ENCODE assay signal across 16 mouse cellular contexts in the genomic region with DNA sequence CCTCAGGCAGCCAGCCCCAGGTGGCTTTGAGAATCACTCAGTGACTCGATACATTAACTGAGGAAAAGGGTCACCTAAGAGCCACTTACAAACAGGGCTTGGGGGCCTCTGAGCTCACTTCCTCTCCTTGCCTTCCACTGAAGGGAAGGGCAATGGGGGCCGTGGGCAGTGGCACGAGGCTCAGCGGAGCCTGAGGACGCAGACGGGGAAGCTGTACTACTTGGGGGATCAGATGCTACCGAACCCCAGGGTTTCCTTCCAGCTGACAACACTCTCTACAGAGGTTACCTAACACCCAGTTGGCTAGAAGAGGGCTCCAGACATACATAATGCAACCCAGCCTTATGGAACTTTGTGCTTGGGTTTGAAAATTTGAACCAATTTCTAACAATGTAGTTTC.
"Had no signal": no experiment of that assay in that cellular context is flagged by ENCODE, and none has a peak within 500 bp of the region (broad histone marks: within the 10 kb centered on the region; RNA-seq: fewer than 3 reads in every experiment).

No protein-coding gene starts in this region.

- DNase-seq: gastrocnemius, postnatal 14 days; gastrocnemius, postnatal 36 days; heart, adult 18-20 months; heart, postnatal 10 days; heart, postnatal 4 days; kidney, adult 11 months; kidney, adult 2 months; kidney, adult 9 months; kidney, postnatal 25 days; kidney, postnatal 4 days; layer of hippocampus, adult 9-11 months; layer of hippocampus, postnatal 36 days; left cerebral cortex, postnatal 4 days had no signal

- ATAC-seq: hindbrain, embryonic 16.5 days; intestine, embryonic 16.5 days; liver, embryonic 12.5 days had no signal
